Mouse (Mus musculus) layer of hippocampus, postnatal 14 days (tissue): ENCODE measurements at regions not wholly inside any gene's neighbourhood (a gene's known extent, or its start where the extent isn't known, plus 50 kb on each side); places are given as distances from the start of the nearest gene placed in this dataset.

Source experiments
- microRNA-seq, 2 experiments: library from miRNA; unstranded; fragments of <30 nt; microRNA quantifications; one replicate each; pipeline ENCODE4 v1.2.0; 2021

Small RNAs in the stretch of these regions (microRNA-seq; reads per million reads assigned to microRNA genes)
- gene Gm24587 (0 reads per million in 2 experiments), gene Mir3966 (0 reads per million in 2 experiments)
